ENCODE assay signal across 22 mouse cellular contexts in genomic region chr8:47749491-47749890, GRCm38 (mm10). TPM values are rescaled to one million over a fixed set of nuclear protein-coding genes. Genes with fewer than 3 reads are reported as not detected.
DNase-seq lines count a peak whose midpoint lies in the region; ATAC-seq and TF ChIP-seq lines count a peak whose summit lies in the region.
"Had no signal": no experiment of that assay in that cellular context is flagged by ENCODE, and none has a peak within 500 bp of the region (broad histone marks: within the 10 kb centered on the region; RNA-seq: fewer than 3 reads in every experiment).

No protein-coding gene starts in this region.

- H3K36me3 ChIP-seq in heart, embryonic 13.5 days: no peaks in the 10 kb centered on the region
- no peaks in the 10 kb centered on the region for H3K36me3 ChIP-seq in liver, embryonic 11.5 days (ENCODE audit: control insufficient read depth, insufficient read depth, low read length)
- no peaks in the 10 kb centered on the region for H3K36me3 ChIP-seq in liver, postnatal 0 days (replicated peaks; ENCODE audit: insufficient read depth, low read length)
- no peaks in the 10 kb centered on the region for H3K36me3 ChIP-seq in E14TG2a.4 (ENCODE audit: insufficient read depth, low read length)
- no peaks in the 10 kb centered on the region for H3K36me3 ChIP-seq in stomach, postnatal 0 days (ENCODE audit: control insufficient read depth, insufficient read depth, low read length)
- H3K36me3 ChIP-seq: limb, embryonic 15.5 days had no signal

- no peak overlapping the region for H3K27ac ChIP-seq in heart, embryonic 13.5 days (replicated peaks)
- no peak overlapping the region for H3K27ac ChIP-seq in liver, embryonic 11.5 days (ENCODE audit: low read depth, low read length)
- H3K27ac ChIP-seq in liver, postnatal 0 days (ENCODE audit: low read depth): no peak overlapping the region
- no peak overlapping the region for H3K27ac ChIP-seq in stomach, postnatal 0 days (replicated peaks)
- H3K27ac ChIP-seq: gastrocnemius, adult 2 months; hindbrain, postnatal 0 days; left cerebral cortex, adult 2 months; limb, embryonic 15.5 days had no signal

- 61% methylated on average over 8 of the region's 8 CpGs for WGBS in heart, embryonic 13.5 days
- 59% methylated on average over 8 of the region's 8 CpGs for WGBS in liver, embryonic 11.5 days
- 65% methylated on average over 8 of the region's 8 CpGs for WGBS in liver, postnatal 0 days (ENCODE audit: insufficient replicate concordance)
- WGBS in stomach, postnatal 0 days: 60% methylated on average over 8 of the region's 8 CpGs

- no peaks in the 10 kb centered on the region for H3K27me3 ChIP-seq in heart, embryonic 13.5 days (replicated peaks)
- no peaks in the 10 kb centered on the region for H3K27me3 ChIP-seq in liver, embryonic 11.5 days (replicated peaks; ENCODE audit: control insufficient read depth, insufficient read depth, low read length)
- no peaks in the 10 kb centered on the region for H3K27me3 ChIP-seq in liver, postnatal 0 days (ENCODE audit: insufficient read depth, low read length)
- peaks cover 3% of the 10 kb centered on the region for H3K27me3 ChIP-seq in E14TG2a.4 (ENCODE audit: insufficient read depth, low read length)
- no peaks in the 10 kb centered on the region for H3K27me3 ChIP-seq in stomach, postnatal 0 days (ENCODE audit: control insufficient read depth, insufficient read depth, low read length)
- H3K27me3 ChIP-seq: CH12.LX; limb, embryonic 15.5 days had no signal

- H3K4me2 ChIP-seq in heart, embryonic 13.5 days: peak overlapping the region; percentile 54
- peak overlapping the region; percentile 36 for H3K4me2 ChIP-seq in liver, embryonic 11.5 days
- no peak overlapping the region for H3K4me2 ChIP-seq in liver, postnatal 0 days (ENCODE audit: low read depth, low read length)
- no peak overlapping the region for H3K4me2 ChIP-seq in stomach, postnatal 0 days (replicated peaks; ENCODE audit: low read depth)
- H3K4me2 ChIP-seq: limb, embryonic 15.5 days had no signal

- H3K9ac ChIP-seq in heart, embryonic 13.5 days: no peak overlapping the region
- no peak overlapping the region for H3K9ac ChIP-seq in liver, embryonic 11.5 days (ENCODE audit: low read depth, low read length)
- no peak overlapping the region for H3K9ac ChIP-seq in liver, postnatal 0 days (replicated peaks)
- H3K9ac ChIP-seq in stomach, postnatal 0 days (ENCODE audit: low read length): no peak overlapping the region
- H3K9ac ChIP-seq: limb, embryonic 15.5 days had no signal

- ATAC-seq in heart, embryonic 13.5 days (ENCODE audit: extremely low read depth, insufficient number of reproducible peaks, low FRiP score, low TSS enrichment): no peak
- ATAC-seq in liver, embryonic 11.5 days (replicated peaks; ENCODE audit: low FRiP score): no peak
- no peak for ATAC-seq in liver, postnatal 0 days
- no peak for ATAC-seq in stomach, postnatal 0 days (ENCODE audit: low FRiP score, low TSS enrichment)
- ATAC-seq: forebrain, embryonic 14.5 days; hindbrain, postnatal 0 days had no signal

- no peak for DNase-seq in heart, adult 18-20 months
- DNase-seq in liver, embryonic 11.5 days (ENCODE audit: low spot score): no peak
- DNase-seq in liver, postnatal 0 days: no peak
- peak; percentile 26 for DNase-seq in MEL-GATA-1-ER (ENCODE audit: extremely low read depth, low read depth)
- DNase-seq in urinary bladder, postnatal 25 days (ENCODE audit: low spot score): no peak
- DNase-seq in stomach, postnatal 0 days (ENCODE audit: low spot score): no peak
- DNase-seq: adrenal gland, postnatal 36 days; B cell, adult 2 months; cerebellum, adult 9-10 months; gastrocnemius, adult 2 months; kidney, adult 11 months; layer of hippocampus, adult 9-11 months; midbrain, embryonic 14.5 days; right cerebral cortex, postnatal 25 days; thymus, adult 2 months had no signal

- H3K4me3 ChIP-seq in heart, embryonic 13.5 days: peak overlapping the region; percentile 27
- H3K4me3 ChIP-seq in liver, embryonic 11.5 days (ENCODE audit: low read depth, low read length): no peak overlapping the region
- no peak overlapping the region for H3K4me3 ChIP-seq in liver, postnatal 0 days (ENCODE audit: low read depth, low read length)
- H3K4me3 ChIP-seq in E14TG2a.4 (replicated peaks; ENCODE audit: low read length): peak overlapping the region; percentile 66; the same call in 1 of the 2 replicates
- no peak overlapping the region for H3K4me3 ChIP-seq in stomach, postnatal 0 days (ENCODE audit: low read depth, low read length)
- H3K4me3 ChIP-seq: gastrocnemius, adult 2 months; left cerebral cortex, adult 2 months; limb, embryonic 15.5 days had no signal

- H3K4me1 ChIP-seq in heart, embryonic 13.5 days: no peaks in the 10 kb centered on the region
- H3K4me1 ChIP-seq in liver, embryonic 11.5 days (replicated peaks; ENCODE audit: control insufficient read depth, insufficient read depth, low read length): no peaks in the 10 kb centered on the region
- no peaks in the 10 kb centered on the region for H3K4me1 ChIP-seq in liver, postnatal 0 days (ENCODE audit: insufficient read depth)
- peaks cover 32% of the 10 kb centered on the region for H3K4me1 ChIP-seq in E14TG2a.4 (replicated peaks; ENCODE audit: low read depth, low read length)
- H3K4me1 ChIP-seq in stomach, postnatal 0 days (replicated peaks; ENCODE audit: control insufficient read depth, insufficient read depth): no peaks in the 10 kb centered on the region
- H3K4me1 ChIP-seq: limb, embryonic 15.5 days had no signal

- TF ChIP-seq CTCF in liver, postnatal 0 days (IDR thresholded peaks at IDR 0.05; ENCODE audit: low read depth): no peak
- no peak for TF ChIP-seq CTCF in E14TG2a.4 (conservative IDR thresholded peaks at IDR 0.05; ENCODE audit: low read length)
- no peak for TF ChIP-seq CTCF in stomach, postnatal 0 days (IDR thresholded peaks at IDR 0.05; ENCODE audit: low read depth)

- no peaks in the 10 kb centered on the region for H3K9me3 ChIP-seq in heart, embryonic 13.5 days
- no peaks in the 10 kb centered on the region for H3K9me3 ChIP-seq in liver, embryonic 11.5 days (ENCODE audit: control insufficient read depth, low read length)
- no peaks in the 10 kb centered on the region for H3K9me3 ChIP-seq in liver, postnatal 0 days (ENCODE audit: low read length)
- no peaks in the 10 kb centered on the region for H3K9me3 ChIP-seq in E14TG2a.4 (ENCODE audit: low read length)
- H3K9me3 ChIP-seq in stomach, postnatal 0 days (ENCODE audit: control insufficient read depth, low read length): no peaks in the 10 kb centered on the region
- H3K9me3 ChIP-seq: limb, embryonic 15.5 days had no signal

- TF ChIP-seq EP300 in liver, postnatal 0 days (IDR thresholded peaks at IDR 0.05; ENCODE audit: low read depth): no peak
- TF ChIP-seq EP300 in stomach, postnatal 0 days (optimal IDR thresholded peaks at IDR 0.05): no peak

RNA-seq across cellular contexts. Expression of gene Cdkn2aip, which starts 35.8 kb away (rescaled TPM):
- 15.9 and 16.9 TPM in 2 replicates for polyA plus RNA-seq in heart, embryonic 13.5 days (2015; fragmentation: Nextera tagmentation; extraction: Ambion mirVana)
- 1 to 10 TPM; 9.0 to 9.1 TPM for total RNA-seq in heart, adult 18-20 months (2021)
- polyA plus RNA-seq in liver, embryonic 11.5 days (2014; fragmentation: Nextera tagmentation; extraction: Ambion mirVana): 22.2 and 27.9 TPM in 2 replicates
- 12.8 and 13.7 TPM in 2 replicates for polyA plus RNA-seq in liver, postnatal 0 days (2015; fragmentation: Nextera tagmentation; extraction: Ambion mirVana)
- 13.0 and 13.1 TPM in 2 replicates for polyA plus RNA-seq in stomach, postnatal 0 days (2015; fragmentation: Nextera tagmentation; extraction: Ambion mirVana)

Comparison
In these comparisons a context has a peak if more than half of its experiments do, and no peak if none do; other contexts are left out.
1. H3K4me2 ChIP-seq: peak in heart, embryonic 13.5 days (single experiment) and liver, embryonic 11.5 days (single experiment); none in liver, postnatal 0 days (single experiment) and stomach, postnatal 0 days (single experiment).
2. H3K4me3 ChIP-seq: peak in heart, embryonic 13.5 days (single experiment) and E14TG2a.4 (single experiment); none in liver, embryonic 11.5 days (single experiment), liver, postnatal 0 days (single experiment) and stomach, postnatal 0 days (single experiment).